Mouse (Mus musculus) midbrain, embryonic 15.5 days (tissue): ENCODE data around the gene Gpr153. TPM values are rescaled to one million over a fixed set of nuclear protein-coding genes. Genes with fewer than 3 reads are reported as not detected.
A peak's percentile ranks its signal among the peaks of the same experiment; 100 is the strongest.

ENCODE experiments used
- ATAC-seq: fragments of 200-750 bp; cut with Nextera tagmentation; replicated peaks from 2 replicates; pipeline ENCODE4 v1.8.0; 2017; ENCODE audit warnings: moderate TSS enrichment
- H3K27ac ChIP-seq: fragments of 300-500 bp; sonication (generic); 2 replicates; pipeline ENCODE4 v1.5.1; 2015; ENCODE audit warnings: mild to moderate bottlenecking, inconsistent platforms
- H3K27me3 ChIP-seq: fragments of 300-500 bp; sonication (generic); replicated peaks from 2 replicates; pipeline ENCODE4 v1.6.1; 2015; ENCODE audit warnings: inconsistent platforms
- H3K36me3 ChIP-seq: fragments of 300-500 bp; sonication (generic); replicated peaks from 2 replicates; pipeline ENCODE4 v1.6.1; 2015; ENCODE audit warnings: inconsistent platforms
- H3K4me1 ChIP-seq: fragments of 300-500 bp; sonication (generic); 2 replicates; pipeline ENCODE4 v1.6.1; 2015; ENCODE audit warnings: inconsistent platforms
- H3K4me2 ChIP-seq: fragments of 300-500 bp; sonication (generic); 2 replicates; pipeline ENCODE4 v1.6.1; 2015; ENCODE audit warnings: inconsistent platforms, mild to moderate bottlenecking, moderate library complexity
- H3K4me3 ChIP-seq: fragments of 300-500 bp; sonication (generic); 2 replicates; pipeline ENCODE4 v1.5.1; 2015; ENCODE audit warnings: mild to moderate bottlenecking, inconsistent platforms
- H3K9ac ChIP-seq: fragments of 300-500 bp; sonication (generic); 2 replicates; pipeline ENCODE4 v1.6.1; 2015; ENCODE audit warnings: mild to moderate bottlenecking, inconsistent platforms
- H3K9me3 ChIP-seq: fragments of 300-500 bp; sonication (generic); 2 replicates; pipeline ENCODE4 v1.6.1; 2016; ENCODE audit warnings: inconsistent platforms
- WGBS: fragments of 180-500 bp; shearing (Covaris S2); methylation state at CpG from one replicate; pipeline ENCODE4 v1.1.7; 2015; ENCODE audit warnings: mixed read lengths; 5-methylcytosine and 5-hydroxymethylcytosine counted together
- polyA plus RNA-seq: library from polyadenylated mRNA; unstranded; fragments of >200 nt; fragmentation: Nextera tagmentation; extraction: Ambion mirVana; gene quantifications from 2 replicates; pipeline ENCODE4 v1.2.1, GENCODE M21; 2015

Gene Gpr153
- polyA plus RNA-seq, 1 experiment from 2014 or later: 15.6 TPM

GRCm38 (mm10) chr4:152313211-152313632 is 39.2 kb downstream of the Gpr153 start:
- Histone ChIP-seq H3K36me3 (no peaks in the 10 kb centered on the region), H3K27me3 (peaks cover 74% of the 10 kb centered on the region), H3K9ac (peak overlapping the region; percentile 43), H3K4me1 (peaks cover 31% of the 10 kb centered on the region), H3K9me3 (no peaks in the 10 kb centered on the region), H3K27ac (no peak overlapping the region), H3K4me2 (peak overlapping the region; percentile 60), H3K4me3 (peak overlapping the region; percentile 37)
- WGBS: under 1% methylated on average over 29 of the region's 29 CpGs
- ATAC-seq: peak; percentile 67

DNA sequence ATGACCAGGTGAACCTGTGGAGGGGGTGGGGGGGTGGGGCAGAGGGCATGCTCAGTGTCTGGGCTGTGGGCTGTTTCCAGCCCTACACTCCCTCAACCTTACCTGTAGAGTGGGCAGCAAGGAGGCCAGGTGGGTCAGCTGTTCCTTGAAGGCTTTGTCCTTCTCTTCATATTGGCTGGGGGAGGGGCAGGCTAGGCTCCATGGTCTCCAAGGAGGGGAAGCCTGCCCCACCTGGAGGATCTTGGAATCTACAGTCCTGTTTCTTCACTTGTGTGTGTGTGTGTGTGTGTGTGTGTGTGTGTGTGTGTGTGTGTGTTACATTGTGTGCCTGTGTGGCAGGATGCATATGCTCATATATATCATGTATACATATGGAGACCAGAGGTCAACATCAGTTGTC is 39.9 kb downstream of the Gpr153 start:
- Histone ChIP-seq H3K27me3 (peaks cover 77% of the 10 kb centered on the region), H3K4me3 (peak overlapping the region; percentile 37), H3K9me3 (no peaks in the 10 kb centered on the region), H3K4me1 (peaks cover 31% of the 10 kb centered on the region), H3K4me2 (peak overlapping the region; percentile 60), H3K36me3 (no peaks in the 10 kb centered on the region), H3K27ac (no peak overlapping the region), H3K9ac (no peak overlapping the region)
- ATAC-seq: peak; percentile 49

DNA sequence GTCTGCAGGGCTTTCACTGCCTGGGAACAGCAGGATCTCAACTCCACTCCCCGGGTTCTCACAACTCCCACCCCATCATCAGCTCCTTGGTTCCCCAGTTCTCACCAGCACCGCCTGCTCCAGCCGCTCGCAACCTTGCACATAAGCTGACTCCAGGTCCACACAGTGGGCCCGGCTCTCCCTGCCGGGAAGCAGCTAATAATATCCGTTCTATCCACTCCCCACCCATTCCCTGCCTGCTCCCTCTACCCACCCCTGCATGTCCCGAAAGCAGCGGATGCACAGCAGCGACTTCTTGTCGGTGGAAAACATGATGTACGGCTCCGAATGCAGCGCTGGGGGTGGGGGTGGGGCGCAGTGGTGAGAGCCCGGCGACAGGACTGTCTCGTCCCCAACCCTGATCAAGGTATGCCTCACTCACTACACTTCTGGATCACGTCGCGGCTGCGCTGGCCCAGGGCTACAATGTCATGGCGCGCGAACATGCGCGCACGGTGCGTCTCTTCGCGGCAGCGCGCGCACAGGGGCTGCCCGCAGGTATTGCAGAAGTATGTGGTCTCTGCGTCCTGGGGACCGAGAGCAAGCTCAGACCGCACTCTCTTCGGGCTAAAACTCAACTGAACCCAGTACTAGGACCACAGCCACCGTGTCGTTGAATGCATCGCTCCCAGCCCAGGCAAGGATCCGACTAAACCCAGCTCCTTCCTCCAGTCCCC is 41.6 kb downstream of the Gpr153 start:
- no peak overlapping the region for H3K27ac ChIP-seq

GRCm38 (mm10) chr4:152317631-152318033 is 43.6 kb downstream of the Gpr153 start:
- no peak overlapping the region for H3K4me2 ChIP-seq
- H3K27ac ChIP-seq: no peak overlapping the region
- no peak for ATAC-seq
- no peaks in the 10 kb centered on the region for H3K9me3 ChIP-seq
- H3K27me3 ChIP-seq: peaks cover 56% of the 10 kb centered on the region
- H3K9ac ChIP-seq: no peak overlapping the region
- no peaks in the 10 kb centered on the region for H3K36me3 ChIP-seq
- 86% methylated on average over 6 of the region's 6 CpGs for WGBS
- no peak overlapping the region for H3K4me3 ChIP-seq
- H3K4me1 ChIP-seq: peaks cover 25% of the 10 kb centered on the region

More for the DNA sequence above, 41.6 kb downstream of the Gpr153 start:
- H3K9ac ChIP-seq: peak overlapping the region; percentile 30; the same call in 1 of the 2 replicates
- H3K4me2 ChIP-seq: peak overlapping the region; percentile 61
- H3K4me1 ChIP-seq: peaks cover 31% of the 10 kb centered on the region
- H3K9me3 ChIP-seq: no peaks in the 10 kb centered on the region
- under 1% methylated on average over 43 of the region's 43 CpGs for WGBS
- ATAC-seq: no peak
- H3K4me3 ChIP-seq: peak overlapping the region; percentile 37
- no peaks in the 10 kb centered on the region for H3K36me3 ChIP-seq
- H3K27me3 ChIP-seq: peaks cover 75% of the 10 kb centered on the region

- no peak within 1 kb of the TSS for H3K9ac ChIP-seq
- H3K27me3 ChIP-seq: peaks cover 47% of the 10 kb centered on the region
- 4% methylated on average over 26 of the region's 26 CpGs for WGBS
- no peak for ATAC-seq
- 0 out of 2 replicates have a peak within 1 kb of the TSS, but pooled peaks have one; percentile 3 for H3K4me3 ChIP-seq
- H3K9me3 ChIP-seq: no peaks in the 10 kb centered on the region
- no peak within 1 kb of the TSS for H3K27ac ChIP-seq
- H3K4me1 ChIP-seq: peaks cover 14% of the 10 kb centered on the region
- H3K4me2 ChIP-seq: peak within 1 kb of the TSS; percentile 7
- H3K36me3 ChIP-seq: no peaks in the 10 kb centered on the region
Observed at GRCm38 (mm10) chr4:152318517-152319234, 44.6 kb downstream of the Gpr153 start, which contains the start of gene Rnf207. Rnf207 (minus strand) TSS chr4:152318993.

DNA sequence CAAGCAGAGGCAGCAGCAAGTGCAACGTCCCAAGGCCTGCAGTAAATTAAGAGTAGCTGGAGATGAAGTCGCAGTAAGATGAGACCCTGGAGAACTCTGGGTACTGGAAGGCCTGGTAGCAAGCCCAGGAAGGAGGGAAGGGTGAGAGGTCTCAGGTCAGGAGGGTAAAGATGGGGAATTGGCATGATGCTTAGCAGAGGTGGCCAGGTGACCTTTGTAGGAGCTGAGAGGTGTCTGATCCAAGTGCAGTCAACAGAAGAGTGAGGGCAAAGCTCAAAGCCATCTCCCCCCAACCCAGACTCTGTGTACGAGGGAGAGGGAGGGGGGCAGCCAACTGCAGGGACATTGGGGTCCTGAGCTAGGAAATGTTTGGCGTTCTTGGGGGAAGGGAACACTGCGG is 47.4 kb downstream of the Gpr153 start:
- Histone ChIP-seq H3K9me3 (no peaks in the 10 kb centered on the region), H3K27me3 (peaks cover 20% of the 10 kb centered on the region), H3K27ac (no peak overlapping the region), H3K9ac (no peak overlapping the region), H3K36me3 (no peaks in the 10 kb centered on the region), H3K4me2 (no peak overlapping the region), H3K4me1 (peaks cover 7% of the 10 kb centered on the region), H3K4me3 (no peak overlapping the region)
- WGBS: 50% methylated on average over 5 of the region's 5 CpGs
- no peak for ATAC-seq

DNA sequence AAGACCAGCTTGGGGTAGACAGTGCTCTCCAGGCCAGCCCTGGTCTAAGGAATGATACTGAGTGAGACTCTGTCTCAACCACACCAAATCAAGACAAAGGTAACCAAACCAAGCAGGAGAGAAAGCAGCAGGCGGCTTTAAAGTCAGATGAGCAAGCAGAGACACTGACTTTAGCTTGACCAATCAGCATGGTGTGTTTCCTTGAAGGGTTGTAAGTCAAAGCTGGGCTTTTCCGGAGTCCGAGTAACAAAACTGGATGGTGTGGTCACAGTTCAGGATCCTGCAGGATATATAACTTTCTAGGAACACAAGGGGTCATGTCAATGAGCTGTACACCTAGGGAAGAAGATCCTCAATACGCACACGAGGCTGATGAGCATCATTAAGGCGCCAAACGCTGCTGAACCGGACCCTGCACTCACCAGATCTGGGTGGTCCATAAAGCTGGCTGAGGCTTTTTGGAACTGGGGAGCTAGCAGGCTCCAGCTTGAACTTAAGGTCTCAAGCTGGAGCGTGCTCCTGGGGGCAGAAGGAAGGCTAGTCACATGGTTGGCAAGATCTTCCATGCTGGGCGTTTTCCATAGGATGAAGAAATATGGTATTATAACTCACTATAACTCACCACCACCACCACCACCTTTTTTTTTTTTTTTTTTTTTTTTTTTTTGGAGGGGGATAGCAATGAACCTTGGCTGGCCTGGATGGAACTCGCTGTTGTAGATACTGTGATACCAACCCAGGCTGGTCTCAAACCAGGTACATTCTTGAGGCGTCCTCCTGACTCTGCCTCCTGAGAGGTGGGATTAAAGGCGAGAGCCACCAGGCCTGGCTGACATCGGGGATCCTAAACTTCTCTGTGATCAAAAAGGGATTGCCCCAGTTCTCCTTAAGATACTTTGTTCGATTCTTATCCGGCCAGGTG is 50.9 kb downstream of the Gpr153 start:
- H3K4me3 ChIP-seq: peak overlapping the region; percentile 70
- H3K27me3 ChIP-seq: no peaks in the 10 kb centered on the region
- peaks cover 6% of the 10 kb centered on the region; the same call in 1 of the 2 replicates for H3K36me3 ChIP-seq
- H3K4me1 ChIP-seq: peaks cover 20% of the 10 kb centered on the region
- no peak overlapping the region for H3K27ac ChIP-seq
- no peaks in the 10 kb centered on the region for H3K9me3 ChIP-seq
- ATAC-seq: peak; percentile 46
- H3K9ac ChIP-seq: no peak overlapping the region
- H3K4me2 ChIP-seq: peak overlapping the region; percentile 30; the same call in 1 of the 2 replicates
- WGBS: 58% methylated on average over 16 of the region's 16 CpGs

GRCm38 (mm10) chr4:152325574-152326411 is 51.8 kb downstream of the Gpr153 start, which contains the start of gene Rpl22:
Rpl22 (plus strand) TSS chr4:152325742.
- H3K27ac ChIP-seq: peak within 1 kb of the TSS; percentile 66
- peaks cover 20% of the 10 kb centered on the region for H3K4me1 ChIP-seq
- H3K36me3 ChIP-seq: peaks cover 10% of the 10 kb centered on the region
- H3K27me3 ChIP-seq: no peaks in the 10 kb centered on the region
- WGBS: under 1% methylated on average over 69 of the region's 70 CpGs
- H3K4me3 ChIP-seq: peak within 1 kb of the TSS; percentile 70
- ATAC-seq: peak; percentile 95
- H3K9me3 ChIP-seq: no peaks in the 10 kb centered on the region
- peak within 1 kb of the TSS; percentile 75 for H3K4me2 ChIP-seq
- peak within 1 kb of the TSS; percentile 73 for H3K9ac ChIP-seq

DNA sequence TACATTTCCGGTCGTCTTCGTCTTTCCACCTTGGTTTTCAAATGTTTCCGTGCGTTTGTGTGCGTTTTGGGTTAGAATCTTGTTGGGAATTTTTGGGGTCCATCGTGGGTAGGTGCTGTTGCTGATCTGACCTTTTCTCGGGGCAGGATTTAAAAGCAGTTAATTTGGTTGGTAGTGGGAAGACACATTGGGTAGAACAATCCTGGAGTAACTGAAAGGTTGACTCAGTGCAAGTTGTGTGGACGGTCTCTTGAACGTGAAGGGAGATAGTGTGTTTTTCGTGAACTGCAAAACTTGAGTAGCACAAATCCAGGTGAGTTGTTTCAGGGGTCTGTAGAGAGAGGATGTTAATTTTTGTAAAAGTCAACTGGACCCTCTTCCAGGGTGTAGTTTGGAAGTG is 52.5 kb downstream of the Gpr153 start:
- peak overlapping the region; percentile 75 for H3K4me2 ChIP-seq
- peak overlapping the region; percentile 73 for H3K9ac ChIP-seq
- H3K27ac ChIP-seq: no peak overlapping the region
- H3K9me3 ChIP-seq: no peaks in the 10 kb centered on the region
- H3K27me3 ChIP-seq: no peaks in the 10 kb centered on the region
- under 1% methylated on average over 11 of the region's 11 CpGs for WGBS
- ATAC-seq: no peak
- H3K36me3 ChIP-seq: peaks cover 17% of the 10 kb centered on the region
- H3K4me3 ChIP-seq: peak overlapping the region; percentile 70
- peaks cover 20% of the 10 kb centered on the region for H3K4me1 ChIP-seq

DNA sequence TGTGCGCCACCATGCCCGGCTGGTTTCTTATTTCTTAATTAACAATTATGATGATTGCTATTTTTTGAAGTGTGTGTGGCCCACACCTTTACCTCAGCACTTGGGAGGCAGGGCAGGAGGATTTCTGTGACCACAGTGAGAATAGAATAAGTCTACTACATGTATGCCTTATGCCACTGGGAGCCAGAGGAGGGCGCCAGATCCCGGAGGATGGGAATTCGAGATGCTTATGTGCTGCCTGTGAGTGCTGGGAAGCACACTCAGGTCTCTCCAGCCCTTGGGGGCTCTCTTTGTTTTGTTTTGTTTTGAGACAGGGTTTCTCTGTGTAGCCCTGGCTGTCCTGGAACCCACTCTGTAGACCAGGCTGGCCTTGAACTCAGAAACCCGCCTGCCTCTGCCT is 54.7 kb downstream of the Gpr153 start:
- Histone ChIP-seq H3K27me3 (no peaks in the 10 kb centered on the region), H3K27ac (no peak overlapping the region), H3K36me3 (peaks cover 32% of the 10 kb centered on the region), H3K4me2 (no peak overlapping the region), H3K9ac (no peak overlapping the region), H3K9me3 (no peaks in the 10 kb centered on the region), H3K4me1 (peaks cover 25% of the 10 kb centered on the region), H3K4me3 (no peak overlapping the region)
- WGBS: 80% methylated on average over 6 of the region's 6 CpGs
- ATAC-seq: no peak

DNA sequence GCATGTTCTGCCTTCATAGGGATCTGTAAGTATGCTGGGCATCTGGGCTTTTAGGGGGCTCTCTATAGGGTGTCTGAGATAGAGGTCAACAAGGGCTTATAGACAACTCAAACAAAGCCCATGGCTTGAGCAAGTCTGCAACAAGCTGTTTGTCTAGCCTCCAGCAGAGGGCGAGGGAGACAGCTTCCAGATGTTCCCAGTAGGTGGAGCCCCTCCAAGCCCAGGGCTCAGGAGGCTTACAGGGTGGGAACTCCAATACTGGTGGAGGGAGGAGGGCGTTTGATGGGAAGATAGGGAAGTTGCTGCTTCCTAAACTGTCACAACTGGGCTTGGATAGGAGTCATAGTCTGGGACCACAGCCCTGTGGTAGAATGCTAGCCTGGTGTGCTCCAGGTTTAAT is 58.9 kb downstream of the Gpr153 start:
- ATAC-seq: peak; percentile 54
- WGBS: 37% methylated on average over 2 of the region's 2 CpGs
- 0 out of 2 replicates have a peak overlapping the region, but pooled peaks have one; percentile 13 for H3K27ac ChIP-seq
- no peak overlapping the region for H3K4me3 ChIP-seq
- H3K4me1 ChIP-seq: peaks cover 5% of the 10 kb centered on the region
- H3K36me3 ChIP-seq: peaks cover 41% of the 10 kb centered on the region
- H3K27me3 ChIP-seq: no peaks in the 10 kb centered on the region
- H3K9me3 ChIP-seq: no peaks in the 10 kb centered on the region
- H3K4me2 ChIP-seq: no peak overlapping the region
- no peak overlapping the region for H3K9ac ChIP-seq
